Mouse (Mus musculus) midbrain, embryonic 10.5 days (tissue): ENCODE results near the gene Hist1h4i. TPM values are rescaled to one million over a fixed set of nuclear protein-coding genes. Genes with fewer than 3 reads are reported as not detected.
A peak's percentile ranks its signal among the peaks of the same experiment; 100 is the strongest.
"Not testable (repeated sequence)": the region's sequence is repeated elsewhere in the genome, so short reads cannot be mapped to it uniquely, and the experiment has no call there.

ENCODE experiments used
- DNase-seq: peaks from one replicate; pipeline ENCODE4 v3.0.0-alpha.2; 2017; ENCODE audit warnings: low spot score
- H3K27ac ChIP-seq: fragments of 300-500 bp; sonication (generic); replicated peaks from 2 replicates; pipeline ENCODE4 v1.5.1; 2016; ENCODE audit warnings: mild to moderate bottlenecking
- H3K27me3 ChIP-seq: fragments of 300-500 bp; sonication (generic); 2 replicates; pipeline ENCODE4 v1.6.1; 2016; ENCODE audit warnings: low read depth, mild to moderate bottlenecking; ENCODE audit not compliant: poor library complexity, severe bottlenecking
- H3K36me3 ChIP-seq: fragments of 300-500 bp; sonication (generic); 2 replicates; pipeline ENCODE4 v1.6.1; 2016; ENCODE audit warnings: mild to moderate bottlenecking, moderate library complexity
- H3K4me1 ChIP-seq: fragments of 300-500 bp; sonication (generic); 2 replicates; pipeline ENCODE4 v1.6.1; 2016
- H3K4me3 ChIP-seq: fragments of 300-500 bp; sonication (generic); 2 replicates; pipeline ENCODE4 v1.5.1; 2016; ENCODE audit warnings: mild to moderate bottlenecking, moderate library complexity
- H3K9me3 ChIP-seq: fragments of 300-500 bp; sonication (generic); replicated peaks from 2 replicates; pipeline ENCODE4 v1.6.1; 2016; ENCODE audit warnings: mild to moderate bottlenecking
- WGBS: fragments of 180-500 bp; shearing (Covaris S2); methylation state at CpG from one replicate; pipeline ENCODE4 v1.1.7; 2016; 5-methylcytosine and 5-hydroxymethylcytosine counted together
- polyA plus RNA-seq: library from polyadenylated mRNA; unstranded; fragments of >200 nt; fragmentation: Nextera tagmentation; extraction: Ambion mirVana; gene quantifications from 2 replicates; pipeline ENCODE4 v1.2.1, GENCODE M21; 2016

Gene Hist1h4i
- polyA plus RNA-seq = 51.3 and 52.5 TPM in 2 replicates

GRCm38 (mm10) chr13:22041142-22041536 is at the start of gene Hist1h4i:
Hist1h4i (minus strand) TSS chr13:22041362.
- Histone ChIP-seq H3K4me3 (peak within 1 kb of the TSS; percentile 61), H3K4me1 (peaks cover 50% of the 10 kb centered on the region), H3K27ac (peak within 1 kb of the TSS; percentile 95)
- under 1% methylated on average over 27 of the region's 27 CpGs for WGBS
- peak; percentile 94 for DNase-seq
- H3K9me3 ChIP-seq, H3K36me3 ChIP-seq, H3K27me3 ChIP-seq: not testable (repeated sequence)

- not testable (repeated sequence) for H3K4me3 ChIP-seq, H3K27ac ChIP-seq, DNase-seq, H3K4me1 ChIP-seq, H3K36me3 ChIP-seq, H3K9me3 ChIP-seq, H3K27me3 ChIP-seq
- WGBS = 85% methylated on average over 1 of the region's 1 CpGs
These were observed 43.0 kb upstream of the Hist1h4i start, which contains the start of gene Vmn1r188 for GRCm38 (mm10) chr13:22084140-22084539. Vmn1r188 (plus strand) TSS chr13:22084440.

- no peak overlapping the region for H3K4me3 ChIP-seq
- no peaks in the 10 kb centered on the region for H3K36me3 ChIP-seq
- 77% methylated on average over 1 of the region's 1 CpGs for WGBS
- H3K27me3 ChIP-seq = no peaks in the 10 kb centered on the region
- no peak overlapping the region for H3K27ac ChIP-seq
- peaks cover 3% of the 10 kb centered on the region; the same call in 1 of the 2 replicates for H3K9me3 ChIP-seq
- H3K4me1 ChIP-seq = no peaks in the 10 kb centered on the region
- DNase-seq = no peak
These were observed 22.3 kb upstream of the Hist1h4i start for GRCm38 (mm10) chr13:22063468-22063867.

- H3K9me3 ChIP-seq = peaks cover under 1% of the 10 kb centered on the region; the same call in 1 of the 2 replicates
- 81% methylated on average over 1 of the region's 1 CpGs for WGBS
- no peak overlapping the region for H3K4me3 ChIP-seq
- H3K4me1 ChIP-seq = no peaks in the 10 kb centered on the region
- no peaks in the 10 kb centered on the region for H3K27me3 ChIP-seq
- no peak for DNase-seq
- no peaks in the 10 kb centered on the region for H3K36me3 ChIP-seq
- no peak overlapping the region for H3K27ac ChIP-seq
These were observed 20.3 kb upstream of the Hist1h4i start for GRCm38 (mm10) chr13:22061422-22061821.

- 93% methylated on average over 1 of the region's 1 CpGs for WGBS
- Histone ChIP-seq H3K4me3 (no peak overlapping the region), H3K27me3 (no peaks in the 10 kb centered on the region), H3K9me3 (no peaks in the 10 kb centered on the region), H3K36me3 (no peaks in the 10 kb centered on the region), H3K4me1 (peaks cover 14% of the 10 kb centered on the region), H3K27ac (no peak overlapping the region)
- no peak for DNase-seq
These were observed 12.6 kb upstream of the Hist1h4i start for GRCm38 (mm10) chr13:22053754-22054153.

- H3K4me1 ChIP-seq = peaks cover 14% of the 10 kb centered on the region
- H3K4me3 ChIP-seq = peak overlapping the region; percentile 61
- no peaks in the 10 kb centered on the region for H3K36me3 ChIP-seq
- H3K9me3 ChIP-seq = no peaks in the 10 kb centered on the region
- peak overlapping the region; percentile 86 for H3K27ac ChIP-seq
- 11% methylated on average over 5 of the region's 5 CpGs for WGBS
- no peak for DNase-seq
- H3K27me3 ChIP-seq = no peaks in the 10 kb centered on the region
These were observed 10.3 kb upstream of the Hist1h4i start for GRCm38 (mm10) chr13:22051523-22051859.

GRCm38 (mm10) chr13:22050591-22051522 is 9.7 kb upstream of the Hist1h4i start:
- no peaks in the 10 kb centered on the region for H3K27me3 ChIP-seq
- peaks cover 14% of the 10 kb centered on the region for H3K4me1 ChIP-seq
- peak; percentile 96 for DNase-seq
- peak overlapping the region; percentile 61 for H3K4me3 ChIP-seq
- no peaks in the 10 kb centered on the region for H3K9me3 ChIP-seq
- WGBS = under 1% methylated on average over 52 of the region's 52 CpGs
- H3K36me3 ChIP-seq = no peaks in the 10 kb centered on the region
- peak overlapping the region; percentile 86 for H3K27ac ChIP-seq

- H3K27ac ChIP-seq = peak overlapping the region; percentile 86
- H3K4me3 ChIP-seq = peak overlapping the region; percentile 61
- WGBS = 2% methylated on average over 14 of the region's 14 CpGs
- H3K9me3 ChIP-seq = no peaks in the 10 kb centered on the region
- H3K4me1 ChIP-seq = peaks cover 14% of the 10 kb centered on the region
- no peaks in the 10 kb centered on the region for H3K27me3 ChIP-seq
- peak; percentile 81 for DNase-seq
- no peaks in the 10 kb centered on the region for H3K36me3 ChIP-seq
These were observed 8.7 kb upstream of the Hist1h4i start for GRCm38 (mm10) chr13:22049737-22050440.

GRCm38 (mm10) chr13:22049041-22049440 is 7.9 kb upstream of the Hist1h4i start:
- no peaks in the 10 kb centered on the region for H3K27me3 ChIP-seq
- 0 out of 2 replicates have a peak overlapping the region, but pooled peaks have one; percentile 28 for H3K27ac ChIP-seq
- no peak for DNase-seq
- no peaks in the 10 kb centered on the region for H3K9me3 ChIP-seq
- 79% methylated on average over 2 of the region's 2 CpGs for WGBS
- no peaks in the 10 kb centered on the region for H3K36me3 ChIP-seq
- peaks cover 21% of the 10 kb centered on the region for H3K4me1 ChIP-seq
- no peak overlapping the region for H3K4me3 ChIP-seq

GRCm38 (mm10) chr13:22045311-22045710 is 4.1 kb upstream of the Hist1h4i start:
- Histone ChIP-seq H3K27me3 (no peaks in the 10 kb centered on the region), H3K4me1 (peaks cover 37% of the 10 kb centered on the region), H3K9me3 (no peaks in the 10 kb centered on the region), H3K4me3 (no peak overlapping the region), H3K36me3 (no peaks in the 10 kb centered on the region), H3K27ac (no peak overlapping the region)
- 62% methylated on average over 2 of the region's 2 CpGs for WGBS
- no peak for DNase-seq

GRCm38 (mm10) chr13:22044432-22045155 is 3.4 kb upstream of the Hist1h4i start:
- H3K9me3 ChIP-seq = no peaks in the 10 kb centered on the region
- H3K36me3 ChIP-seq = no peaks in the 10 kb centered on the region
- no peaks in the 10 kb centered on the region for H3K27me3 ChIP-seq
- peaks cover 37% of the 10 kb centered on the region for H3K4me1 ChIP-seq
- 90% methylated on average over 6 of the region's 6 CpGs for WGBS
- DNase-seq = no peak
- H3K27ac ChIP-seq = peak overlapping the region; percentile 52; the same call in 1 of the 2 replicates
- H3K4me3 ChIP-seq = peak overlapping the region; percentile 56
